Mouse (Mus musculus) lung, embryonic 16.5 days (tissue): ENCODE data around the gene Cecr2. TPM values are rescaled to one million over a fixed set of nuclear protein-coding genes. Genes with fewer than 3 reads are reported as not detected.

ENCODE experiments used
- ATAC-seq: fragments of 200-750 bp; cut with Nextera tagmentation; 2 replicates; pipeline ENCODE4 v1.8.0; 2017; ENCODE audit warnings: low read depth, mild to moderate bottlenecking, moderate library complexity
- H3K27ac ChIP-seq: fragments of 300-500 bp; sonication (generic); 2 replicates; pipeline ENCODE4 v1.5.1; 2014; ENCODE audit warnings: mild to moderate bottlenecking, control low read depth, low read length
- H3K27me3 ChIP-seq: fragments of 300-500 bp; sonication (generic); 2 replicates; pipeline ENCODE4 v1.6.1; 2014; ENCODE audit warnings: low read depth, low read length, mixed read lengths; ENCODE audit not compliant: control insufficient read depth, insufficient read depth
- H3K36me3 ChIP-seq: fragments of 300-500 bp; sonication (generic); 2 replicates; pipeline ENCODE4 v1.6.1; 2014; ENCODE audit warnings: low read length; ENCODE audit not compliant: control insufficient read depth, insufficient read depth
- H3K4me1 ChIP-seq: fragments of 300-500 bp; sonication (generic); replicated peaks from 2 replicates; pipeline ENCODE4 v1.6.1; 2014; ENCODE audit warnings: low read length, mixed read lengths; ENCODE audit not compliant: control insufficient read depth, insufficient read depth
- H3K4me2 ChIP-seq: fragments of 300-500 bp; sonication (generic); 2 replicates; pipeline ENCODE4 v1.6.1; 2014; ENCODE audit warnings: low read depth, low read length, control low read depth
- H3K4me3 ChIP-seq: fragments of 300-500 bp; sonication (generic); 2 replicates; pipeline ENCODE4 v1.5.1; 2014; ENCODE audit warnings: mild to moderate bottlenecking, low read length, control low read depth
- H3K9ac ChIP-seq: fragments of 300-500 bp; sonication (generic); 2 replicates; pipeline ENCODE4 v1.6.1; 2014; ENCODE audit warnings: low read length, control low read depth
- H3K9me3 ChIP-seq: fragments of 300-500 bp; sonication (generic); 2 replicates; pipeline ENCODE4 v1.6.1; 2016; ENCODE audit warnings: low read length; ENCODE audit not compliant: control insufficient read depth
- WGBS: fragments of 180-500 bp; shearing (Covaris S2); extraction: QIAGEN DNeasy Blood & Tissue Kit; methylation state at CpG from one replicate; pipeline ENCODE4 v1.1.7; 2014; 5-methylcytosine and 5-hydroxymethylcytosine counted together
- polyA plus RNA-seq: library from polyadenylated mRNA; unstranded; fragments of >200 nt; fragmentation: Nextera tagmentation; extraction: Ambion mirVana; gene quantifications from 2 replicates; pipeline ENCODE4 v1.2.1, GENCODE M21; 2015

Gene Cecr2
- polyA plus RNA-seq, 1 experiment from 2014 or later = 2.2 TPM

DNA sequence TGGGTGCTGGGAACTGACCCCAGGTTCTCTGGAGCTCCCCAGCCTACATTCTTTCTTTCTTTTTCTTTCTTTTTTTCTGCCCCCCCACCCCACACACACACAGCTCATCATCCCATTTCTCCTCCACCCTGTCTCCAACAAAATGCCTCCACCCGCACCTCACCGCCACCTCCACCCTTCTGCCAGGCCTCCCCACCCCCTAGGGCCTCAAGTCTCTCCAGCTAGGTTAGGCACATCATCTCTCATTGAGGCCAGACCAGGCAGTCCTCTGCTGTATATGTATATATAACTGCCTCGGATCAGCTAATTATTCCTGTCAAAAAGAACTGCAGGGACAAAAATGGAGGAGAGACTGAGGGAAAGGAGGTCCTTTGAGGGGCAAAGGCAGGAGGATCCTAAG is 69.8 kb downstream of the Cecr2 start:
- no peak for ATAC-seq
- Histone ChIP-seq H3K9ac (no peak overlapping the region), H3K27ac (no peak overlapping the region), H3K9me3 (no peaks in the 10 kb centered on the region), H3K4me3 (no peak overlapping the region), H3K4me1 (no peaks in the 10 kb centered on the region), H3K4me2 (no peak overlapping the region), H3K27me3 (no peaks in the 10 kb centered on the region), H3K36me3 (no peaks in the 10 kb centered on the region)
- 84% methylated on average over 3 of the region's 3 CpGs for WGBS

- no peaks in the 10 kb centered on the region for H3K9me3 ChIP-seq
- H3K27ac ChIP-seq = no peak overlapping the region
- no peak overlapping the region for H3K4me2 ChIP-seq
- peak; percentile 52; the same call in 1 of the 2 replicates for ATAC-seq
- H3K36me3 ChIP-seq = no peaks in the 10 kb centered on the region
- H3K27me3 ChIP-seq = no peaks in the 10 kb centered on the region
- no peaks in the 10 kb centered on the region for H3K4me1 ChIP-seq
- H3K9ac ChIP-seq = no peak overlapping the region
- WGBS = 71% methylated on average over 3 of the region's 3 CpGs
- no peak overlapping the region for H3K4me3 ChIP-seq
These were observed 70.4 kb downstream of the Cecr2 start for GRCm38 (mm10) chr6:120736566-120736965.

DNA sequence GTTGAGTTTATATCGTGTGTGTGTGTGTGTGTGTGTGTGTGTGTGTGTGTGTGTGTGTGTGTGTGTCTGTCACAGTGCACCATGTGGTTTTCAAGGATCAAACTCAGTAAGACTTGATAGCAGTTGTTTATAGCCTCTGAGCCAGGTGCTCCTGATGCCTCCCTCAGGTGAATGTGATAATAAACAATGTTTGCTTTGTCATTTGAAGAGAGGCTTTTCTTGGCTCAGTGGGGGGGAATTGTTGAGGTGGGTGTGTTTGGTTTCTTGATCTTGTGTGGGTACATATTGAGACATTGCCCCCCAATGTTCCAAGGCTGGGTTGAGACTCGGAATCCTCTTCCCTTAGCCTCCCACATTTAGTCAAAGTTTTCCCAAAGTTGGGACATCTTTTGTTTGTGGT is 77.0 kb downstream of the Cecr2 start:
- WGBS = 76% methylated on average over 2 of the region's 2 CpGs

GRCm38 (mm10) chr6:120744266-120744665 is 78.1 kb downstream of the Cecr2 start:
- Histone ChIP-seq H3K27ac (no peak overlapping the region), H3K4me2 (no peak overlapping the region), H3K4me1 (no peaks in the 10 kb centered on the region), H3K4me3 (no peak overlapping the region), H3K9ac (no peak overlapping the region), H3K36me3 (no peaks in the 10 kb centered on the region), H3K27me3 (no peaks in the 10 kb centered on the region), H3K9me3 (no peaks in the 10 kb centered on the region)
- no peak for ATAC-seq
- 77% methylated on average over 7 of the region's 7 CpGs for WGBS

More for the DNA sequence above, 77.0 kb downstream of the Cecr2 start:
- Histone ChIP-seq H3K27me3 (no peaks in the 10 kb centered on the region), H3K9me3 (no peaks in the 10 kb centered on the region), H3K9ac (no peak overlapping the region), H3K4me1 (no peaks in the 10 kb centered on the region), H3K4me3 (no peak overlapping the region), H3K4me2 (no peak overlapping the region), H3K36me3 (no peaks in the 10 kb centered on the region), H3K27ac (no peak overlapping the region)
- no peak for ATAC-seq

GRCm38 (mm10) chr6:120746416-120746815 is 80.2 kb downstream of the Cecr2 start:
- Histone ChIP-seq H3K27ac (no peak overlapping the region), H3K9me3 (no peaks in the 10 kb centered on the region), H3K4me2 (no peak overlapping the region), H3K4me3 (no peak overlapping the region), H3K9ac (no peak overlapping the region), H3K36me3 (no peaks in the 10 kb centered on the region), H3K27me3 (no peaks in the 10 kb centered on the region), H3K4me1 (no peaks in the 10 kb centered on the region)
- no peak for ATAC-seq
- WGBS = 73% methylated on average over 2 of the region's 2 CpGs

GRCm38 (mm10) chr6:120761151-120761550 is 95.0 kb downstream of the Cecr2 start:
- H3K9me3 ChIP-seq = no peaks in the 10 kb centered on the region
- no peak overlapping the region for H3K27ac ChIP-seq
- no peak overlapping the region for H3K4me3 ChIP-seq
- no peak for ATAC-seq
- 93% methylated on average over 2 of the region's 2 CpGs for WGBS
- no peaks in the 10 kb centered on the region for H3K4me1 ChIP-seq
- H3K9ac ChIP-seq = no peak overlapping the region
- H3K4me2 ChIP-seq = no peak overlapping the region
- H3K27me3 ChIP-seq = no peaks in the 10 kb centered on the region
- H3K36me3 ChIP-seq = peaks cover 4% of the 10 kb centered on the region; the same call in 1 of the 2 replicates

- Histone ChIP-seq H3K4me3 (no peak overlapping the region), H3K27me3 (no peaks in the 10 kb centered on the region), H3K4me2 (no peak overlapping the region), H3K27ac (no peak overlapping the region), H3K4me1 (no peaks in the 10 kb centered on the region), H3K36me3 (no peaks in the 10 kb centered on the region), H3K9ac (no peak overlapping the region), H3K9me3 (no peaks in the 10 kb centered on the region)
- 56% methylated on average over 1 of the region's 1 CpGs for WGBS
- no peak for ATAC-seq
These were observed 103.8 kb downstream of the Cecr2 start for GRCm38 (mm10) chr6:120769972-120770371.

- H3K4me3 ChIP-seq = no peak overlapping the region
- H3K4me1 ChIP-seq = no peaks in the 10 kb centered on the region
- H3K9ac ChIP-seq = no peak overlapping the region
- H3K36me3 ChIP-seq = no peaks in the 10 kb centered on the region
- ATAC-seq = no peak
- no peak overlapping the region for H3K27ac ChIP-seq
- WGBS = 72% methylated on average over 1 of the region's 1 CpGs
- no peaks in the 10 kb centered on the region for H3K27me3 ChIP-seq
- no peaks in the 10 kb centered on the region for H3K9me3 ChIP-seq
- no peak overlapping the region for H3K4me2 ChIP-seq
These were observed 105.2 kb downstream of the Cecr2 start for GRCm38 (mm10) chr6:120771366-120771765.

- Histone ChIP-seq H3K27ac (no peak overlapping the region), H3K4me1 (no peaks in the 10 kb centered on the region)
- ATAC-seq = no peak
These were observed 105.9 kb downstream of the Cecr2 start for GRCm38 (mm10) chr6:120772025-120772424.

GRCm38 (mm10) chr6:120773149-120773628 is 107.0 kb downstream of the Cecr2 start, which contains the start of gene Slc25a18:
Gene Slc25a18 (plus strand): TSS chr6:120773578.
- no peak within 1 kb of the TSS for H3K4me3 ChIP-seq
- H3K27ac ChIP-seq = no peak within 1 kb of the TSS
- no peaks in the 10 kb centered on the region for H3K9me3 ChIP-seq
- H3K9ac ChIP-seq = no peak within 1 kb of the TSS
- no peaks in the 10 kb centered on the region for H3K27me3 ChIP-seq
- H3K36me3 ChIP-seq = no peaks in the 10 kb centered on the region
- no peak within 1 kb of the TSS for H3K4me2 ChIP-seq
- H3K4me1 ChIP-seq = no peaks in the 10 kb centered on the region
- 54% methylated on average over 5 of the region's 5 CpGs for WGBS
- ATAC-seq = no peak

More at GRCm38 (mm10) chr6:120772025-120772424, 105.9 kb downstream of the Cecr2 start:
- Histone ChIP-seq H3K9me3 (no peaks in the 10 kb centered on the region), H3K36me3 (no peaks in the 10 kb centered on the region), H3K27me3 (no peaks in the 10 kb centered on the region), H3K4me2 (no peak overlapping the region), H3K9ac (no peak overlapping the region), H3K4me3 (no peak overlapping the region)
